Mouse (Mus musculus) lung, adult 18-20 months (tissue): ENCODE data around the gene Zfand3.

Source experiments
- DNase-seq, 2 experiments: peaks; one replicate each; pipeline ENCODE4 v3.0.0; 2022; ENCODE audit warnings: mixed read lengths in 2 of 2

Gene Zfand3

DNA sequence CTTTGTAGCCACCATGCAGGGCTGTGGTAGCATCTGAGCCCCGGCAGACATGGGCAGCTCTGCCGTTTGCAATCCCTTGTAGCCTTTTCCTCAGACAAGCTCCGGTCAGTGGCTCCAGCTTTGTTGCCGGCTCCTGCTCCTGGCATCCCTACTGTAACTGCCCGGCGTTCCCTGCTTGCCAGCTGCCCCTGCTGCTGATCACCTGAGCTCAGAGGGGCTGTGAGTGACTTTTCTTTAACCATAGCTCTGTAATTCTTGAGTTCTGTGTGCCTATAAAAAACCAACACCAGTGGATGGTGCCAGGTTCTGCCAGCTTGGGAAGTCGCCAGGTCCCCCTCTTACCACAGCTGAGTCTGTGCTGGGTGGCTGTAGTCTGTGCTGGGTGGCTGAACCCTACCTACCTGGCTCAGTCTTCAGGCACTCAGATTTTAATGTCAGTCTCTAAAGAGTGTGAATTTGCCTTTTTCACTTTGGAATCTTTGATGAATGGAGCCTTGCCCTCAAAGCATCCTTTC is 150.9 kb downstream of the Zfand3 start:
- DNase-seq: no peak

DNA sequence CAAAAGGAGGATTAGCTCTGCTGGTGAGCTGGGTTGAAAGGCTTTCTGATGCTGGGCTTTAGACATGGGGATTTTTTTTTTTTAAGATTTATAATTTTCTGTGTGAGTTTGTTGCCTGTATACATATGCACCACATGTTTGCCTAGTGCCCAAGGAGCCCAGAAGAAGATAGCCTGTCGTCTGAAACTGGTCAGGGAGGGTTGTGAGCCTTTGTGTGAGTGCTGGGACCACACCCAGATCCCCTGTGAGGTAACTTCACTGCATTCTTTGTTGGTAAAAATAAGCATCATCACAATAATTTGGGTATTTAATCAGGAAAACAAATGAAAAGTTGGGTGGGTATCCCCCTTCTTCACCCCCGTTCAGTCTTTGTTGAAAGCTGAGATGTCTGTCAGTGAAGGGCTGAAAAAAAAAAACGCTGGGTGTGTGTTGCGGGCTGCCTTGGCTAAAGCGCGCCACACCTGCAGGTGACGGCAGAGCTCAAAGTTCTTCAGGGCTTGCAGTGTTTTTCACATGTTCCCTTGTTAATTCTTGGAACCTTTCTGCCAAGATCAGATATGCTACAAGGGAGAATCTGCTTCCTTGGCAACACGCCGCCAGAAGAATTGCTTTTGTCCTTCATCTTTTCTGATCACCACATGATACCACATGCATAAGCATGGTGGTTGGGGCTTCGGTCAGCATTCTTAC is 154.0 kb downstream of the Zfand3 start:
- no peak for DNase-seq

DNA sequence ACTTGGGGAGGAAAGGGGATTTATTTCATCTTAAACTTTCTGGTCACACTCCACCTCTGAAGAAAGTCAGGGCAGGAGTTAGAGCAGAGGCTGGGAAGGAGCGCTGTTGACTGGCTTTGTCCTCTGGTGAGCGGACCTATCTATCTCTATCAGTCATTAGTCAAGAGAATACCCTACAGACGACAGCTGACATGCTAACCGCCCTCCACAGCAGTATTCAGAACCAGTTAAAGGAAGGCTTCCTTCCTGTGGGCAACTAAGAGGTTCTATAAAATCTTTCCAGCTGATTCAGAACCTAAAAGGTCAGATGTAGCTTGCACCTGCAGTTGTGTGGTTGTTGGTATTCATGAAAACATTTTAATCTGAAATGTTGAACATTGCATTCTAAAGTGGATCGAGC is 154.8 kb downstream of the Zfand3 start:
- DNase-seq: no peak

DNA sequence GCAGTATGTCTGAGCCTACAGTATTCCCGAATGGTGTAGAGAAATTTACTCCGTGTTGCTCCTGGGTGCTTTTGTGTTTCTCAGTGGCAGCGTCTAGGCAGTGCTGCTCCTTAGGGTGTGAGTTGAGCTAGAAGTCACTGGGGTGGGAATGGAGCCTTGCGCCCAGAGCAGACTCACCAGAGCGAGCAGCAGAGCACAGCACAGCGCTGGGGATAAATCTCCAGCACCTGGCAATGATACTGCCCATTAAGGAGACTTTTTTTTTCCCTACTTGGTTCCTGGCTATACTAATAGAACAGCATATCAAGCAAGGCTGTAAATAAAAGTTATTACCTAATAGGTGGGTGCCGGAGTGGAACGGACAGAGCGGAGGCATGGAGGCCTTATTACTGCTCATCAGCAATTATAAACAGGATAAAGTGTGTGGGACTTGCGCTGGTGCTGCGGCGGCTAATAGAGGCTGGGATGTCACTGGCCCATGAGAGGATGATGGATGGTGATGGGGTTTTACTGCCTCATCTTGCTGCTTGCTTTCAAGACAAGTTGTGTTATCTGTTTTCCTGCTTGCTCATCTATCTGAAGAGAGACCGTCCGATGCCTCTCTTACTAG is 156.4 kb downstream of the Zfand3 start:
- DNase-seq: no peak

DNA sequence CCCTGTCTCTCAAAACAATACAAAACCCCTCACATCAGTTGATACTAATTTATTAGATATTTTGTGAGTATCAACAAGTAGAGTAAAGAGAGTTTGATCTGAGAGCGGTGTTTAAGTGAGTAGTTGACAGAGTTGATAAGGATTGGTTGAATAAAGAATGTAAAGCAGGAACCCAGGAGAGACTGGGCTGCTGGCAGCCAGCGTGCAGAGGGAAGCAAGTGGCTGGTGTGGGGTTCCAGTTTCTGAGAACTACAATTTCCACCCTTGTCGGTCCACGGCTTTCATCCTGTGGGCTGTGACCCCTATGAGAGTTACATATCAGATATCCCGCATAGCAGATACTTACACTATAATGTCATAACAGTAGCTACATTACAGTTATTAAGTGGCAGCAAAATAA is 158.4 kb downstream of the Zfand3 start:
- no peak for DNase-seq

DNA sequence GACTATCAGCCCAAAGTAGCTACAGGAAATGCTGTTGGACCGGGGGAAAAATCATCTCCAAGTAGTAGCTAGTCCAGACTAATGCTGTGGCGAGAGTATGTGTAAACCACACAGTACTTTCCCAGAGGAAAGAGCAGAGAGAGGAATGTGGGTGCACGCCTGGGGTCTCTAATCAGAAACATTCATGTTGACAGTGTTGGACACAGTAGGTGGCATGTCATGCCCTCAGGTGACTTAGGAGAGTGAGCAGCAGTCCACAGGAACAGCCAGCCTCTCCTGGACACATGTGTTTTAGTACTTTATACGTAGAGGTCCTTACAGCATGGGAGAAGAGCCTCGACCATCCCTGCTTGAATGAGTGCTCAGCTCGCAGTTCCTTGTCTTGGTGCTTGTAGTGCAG is 159.3 kb downstream of the Zfand3 start:
- DNase-seq: no peak

DNA sequence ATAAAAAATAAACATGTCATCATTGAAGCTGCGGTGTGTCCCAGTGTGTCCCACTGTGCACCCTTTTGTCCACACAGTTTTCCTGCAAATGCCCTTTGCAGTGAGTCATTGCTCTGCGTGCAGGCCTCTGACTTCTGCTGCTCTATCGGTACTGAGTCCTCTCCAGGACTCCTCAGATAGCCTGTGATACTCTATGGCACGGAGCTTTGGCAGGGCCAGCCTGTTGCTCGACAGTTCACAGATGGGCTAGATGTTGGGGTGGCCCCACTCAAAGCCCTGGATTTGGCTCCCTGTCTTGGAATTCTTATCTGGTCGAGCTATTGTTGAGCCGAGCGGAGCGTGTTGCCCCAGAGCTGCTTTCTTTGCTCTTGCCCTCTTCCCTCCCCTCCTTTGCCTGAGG is 160.3 kb downstream of the Zfand3 start:
- DNase-seq: peak in 1 of 2 experiments; percentile 25

DNA sequence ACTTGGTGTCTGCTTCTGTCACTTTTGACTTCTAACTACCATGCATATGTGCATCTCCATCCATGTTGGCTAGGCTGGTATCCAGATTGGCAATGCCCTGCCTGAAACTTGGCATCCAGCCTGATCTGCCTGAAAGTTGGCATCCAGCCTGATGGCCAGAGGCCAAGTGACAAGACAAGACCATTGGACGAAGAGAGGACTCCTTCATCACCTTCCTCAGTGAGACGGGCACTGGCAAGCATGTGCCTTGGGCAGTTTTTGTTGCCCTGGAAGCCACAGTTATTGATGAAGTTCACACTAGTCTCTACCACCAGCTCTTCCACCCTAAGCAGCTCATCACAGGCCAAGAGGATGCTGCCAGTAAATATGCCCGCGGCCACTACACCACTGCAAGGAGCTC is 172.9 kb downstream of the Zfand3 start:
- DNase-seq: no peak

DNA sequence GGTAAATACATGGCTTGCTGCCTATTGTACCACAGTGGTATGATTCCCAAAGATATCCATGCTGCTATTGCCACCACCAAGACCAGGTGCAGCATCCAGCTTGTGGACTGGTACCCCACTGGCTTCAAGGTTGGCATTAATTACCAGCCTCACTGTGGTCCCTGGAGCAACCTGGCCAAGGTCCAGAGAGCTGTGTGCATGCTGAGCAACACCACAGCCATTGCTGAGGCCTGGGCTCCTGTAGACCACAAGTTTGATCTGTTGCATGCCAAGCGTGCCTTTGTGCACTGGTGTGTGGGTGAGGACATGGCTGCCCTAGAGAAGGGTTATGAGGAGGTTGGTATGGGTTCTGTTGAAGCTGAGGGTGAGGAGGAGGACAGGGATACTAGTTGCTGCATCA is 173.9 kb downstream of the Zfand3 start:
- no peak for DNase-seq

DNA sequence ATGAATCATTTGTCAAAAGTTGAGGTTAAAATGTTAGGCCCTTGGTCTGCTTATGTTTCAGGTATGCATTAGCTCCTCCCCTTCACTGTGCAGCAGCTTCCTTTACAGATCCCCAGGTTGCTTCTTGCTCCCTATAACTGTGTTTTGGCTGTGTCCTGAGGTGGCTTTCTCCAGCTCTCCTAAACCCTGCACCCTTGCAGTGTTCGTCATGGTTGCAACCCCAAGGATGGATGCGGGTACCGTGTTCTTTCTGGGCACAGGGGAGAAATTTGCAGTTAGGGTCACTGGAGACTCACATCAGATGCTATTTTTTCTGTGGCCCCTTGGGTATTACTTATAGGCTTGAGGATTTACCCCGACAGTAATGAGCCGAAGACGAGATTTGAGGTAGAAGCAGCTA is 175.7 kb downstream of the Zfand3 start:
- DNase-seq: no peak

DNA sequence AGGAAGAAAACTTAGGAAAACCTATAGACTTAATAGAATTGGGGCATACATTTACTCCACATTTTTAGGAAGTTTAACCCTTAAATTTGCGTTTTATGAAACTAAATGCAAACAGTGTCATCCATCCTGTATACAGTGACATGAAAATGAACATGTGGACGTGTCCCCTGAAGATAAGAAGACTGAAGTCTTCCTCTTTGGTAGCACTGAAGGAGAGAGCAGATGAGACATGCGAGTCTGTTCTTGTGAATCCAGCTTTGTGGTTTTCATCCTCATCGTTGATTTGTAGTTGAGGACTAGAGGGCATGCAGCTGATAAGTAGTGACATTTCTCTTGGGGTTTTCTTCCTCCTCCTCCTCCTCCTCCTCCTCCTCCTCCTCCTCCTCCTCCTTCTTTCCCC is 177.0 kb downstream of the Zfand3 start:
- DNase-seq: no peak

DNA sequence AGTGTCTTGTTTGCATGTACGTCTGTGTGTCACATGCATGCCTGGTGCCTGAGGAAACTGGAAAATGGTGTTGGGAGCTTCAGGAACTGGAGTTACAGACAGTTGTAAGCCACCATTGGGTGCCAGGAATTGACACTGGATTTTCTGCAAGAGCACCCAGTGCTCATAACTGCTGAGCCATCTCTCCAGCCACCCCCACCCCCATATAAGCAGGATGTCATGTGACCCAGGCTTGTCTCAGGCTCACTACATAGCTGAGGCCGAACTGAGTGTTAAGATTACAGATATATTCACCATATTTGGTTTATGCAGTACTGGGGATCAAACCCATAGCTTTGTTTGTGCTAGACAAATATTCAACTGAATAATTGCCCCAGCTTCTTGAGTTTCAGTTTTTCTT is 177.5 kb downstream of the Zfand3 start:
- no peak for DNase-seq

DNA sequence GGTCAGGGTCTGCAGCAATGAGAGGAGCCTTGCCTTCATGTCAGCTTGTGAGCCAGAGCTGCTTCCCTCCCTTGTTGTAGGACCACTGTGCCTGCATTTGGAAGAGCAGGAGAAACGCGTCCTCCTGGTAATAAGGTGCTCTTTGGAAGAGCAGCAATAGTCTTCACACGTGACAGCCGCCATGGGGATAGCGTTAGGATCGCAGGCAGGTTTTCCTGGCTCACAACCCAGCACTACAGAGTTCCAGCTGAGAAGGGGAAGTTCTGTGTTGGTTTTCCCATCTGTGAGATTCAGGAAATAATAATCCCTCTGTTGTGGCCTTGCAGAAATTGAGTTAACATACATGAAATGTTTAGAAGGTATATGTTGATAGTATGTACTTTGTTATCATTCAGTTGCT is 179.0 kb downstream of the Zfand3 start:
- DNase-seq: no peak

DNA sequence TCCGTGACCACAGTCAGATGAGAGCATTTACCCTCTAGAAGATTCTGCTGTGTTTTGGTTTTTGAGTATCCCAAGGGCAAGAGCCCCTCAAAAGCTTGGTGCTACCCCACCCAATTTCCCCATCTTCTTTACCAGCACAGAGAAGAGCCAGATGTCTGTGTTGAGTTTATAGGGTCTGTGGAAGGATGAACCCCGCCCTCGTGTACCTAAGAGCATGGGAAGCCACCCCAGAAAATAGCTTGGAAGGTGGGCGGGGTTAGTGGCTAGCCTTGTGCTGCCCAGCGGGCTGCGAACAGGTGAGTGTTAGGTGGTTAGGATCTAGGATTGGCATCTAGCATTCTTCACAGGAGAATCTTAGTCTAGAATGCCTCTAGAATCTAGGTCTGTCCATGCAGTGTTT is 182.6 kb downstream of the Zfand3 start:
- no peak for DNase-seq

DNA sequence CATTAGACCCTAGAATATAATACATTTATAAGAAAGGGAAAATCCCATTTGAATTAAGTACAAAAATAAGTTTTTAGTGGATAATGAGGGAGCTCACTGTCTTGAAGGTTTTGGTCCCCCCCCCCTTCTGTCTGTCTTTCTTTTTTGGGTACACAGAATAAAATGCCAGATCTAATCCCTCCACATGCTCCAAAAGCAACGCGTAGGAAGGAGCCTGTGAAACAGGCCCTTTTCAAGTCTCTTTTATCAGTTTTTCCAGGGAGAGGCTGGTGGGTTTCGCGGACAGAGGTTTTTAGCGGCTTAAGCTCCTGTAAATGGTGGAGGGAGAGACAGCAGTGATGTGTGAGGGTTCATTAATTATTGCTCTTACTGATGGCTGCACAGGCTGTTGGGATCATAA is 183.0 kb downstream of the Zfand3 start:
- no peak for DNase-seq

DNA sequence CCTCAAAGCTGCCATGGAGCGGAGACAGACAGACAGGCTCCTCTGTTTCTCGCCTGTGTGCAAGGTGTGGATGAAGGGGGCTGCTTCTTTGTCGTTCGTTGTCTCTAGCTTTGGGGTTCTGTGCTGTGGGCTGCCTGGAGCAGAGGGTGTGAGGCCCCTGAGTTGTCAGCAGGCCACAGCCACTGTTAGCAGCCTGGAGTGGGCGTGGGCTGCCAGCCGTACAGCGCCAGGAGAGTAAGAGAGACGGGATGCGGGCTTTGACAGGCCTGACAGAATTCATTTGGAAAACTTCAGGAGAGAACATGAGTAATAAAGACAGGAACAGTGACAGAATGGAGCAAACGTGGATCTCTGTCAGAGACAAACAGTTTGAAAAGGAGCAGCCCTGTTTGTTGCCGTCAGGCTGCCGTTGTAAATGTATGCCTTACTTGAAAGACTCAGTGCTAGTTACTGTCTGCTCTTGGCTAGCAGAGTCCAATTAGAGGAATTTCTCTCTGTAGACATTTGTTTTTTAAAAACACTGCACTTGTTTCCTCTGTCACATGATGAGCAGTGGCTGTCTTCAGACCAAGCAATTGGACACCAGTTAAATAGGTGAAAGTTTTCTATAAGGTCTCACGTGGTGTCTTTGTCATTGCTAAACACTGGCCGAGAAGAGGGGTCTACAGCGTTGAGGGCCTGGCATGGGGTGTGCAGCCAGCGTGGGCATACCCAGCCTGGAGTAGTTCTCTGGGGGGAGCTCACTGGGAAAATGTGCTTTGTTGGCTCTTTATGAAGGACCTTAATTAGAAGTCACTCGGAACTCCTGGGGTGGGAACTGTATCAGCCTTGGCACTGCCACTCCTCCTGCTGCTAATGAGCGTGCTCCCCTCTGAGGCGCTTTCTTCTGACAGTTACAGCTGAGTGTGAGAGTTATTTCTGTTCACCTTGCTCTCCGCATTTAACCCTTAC is 183.8 kb downstream of the Zfand3 start:
- no peak for DNase-seq

DNA sequence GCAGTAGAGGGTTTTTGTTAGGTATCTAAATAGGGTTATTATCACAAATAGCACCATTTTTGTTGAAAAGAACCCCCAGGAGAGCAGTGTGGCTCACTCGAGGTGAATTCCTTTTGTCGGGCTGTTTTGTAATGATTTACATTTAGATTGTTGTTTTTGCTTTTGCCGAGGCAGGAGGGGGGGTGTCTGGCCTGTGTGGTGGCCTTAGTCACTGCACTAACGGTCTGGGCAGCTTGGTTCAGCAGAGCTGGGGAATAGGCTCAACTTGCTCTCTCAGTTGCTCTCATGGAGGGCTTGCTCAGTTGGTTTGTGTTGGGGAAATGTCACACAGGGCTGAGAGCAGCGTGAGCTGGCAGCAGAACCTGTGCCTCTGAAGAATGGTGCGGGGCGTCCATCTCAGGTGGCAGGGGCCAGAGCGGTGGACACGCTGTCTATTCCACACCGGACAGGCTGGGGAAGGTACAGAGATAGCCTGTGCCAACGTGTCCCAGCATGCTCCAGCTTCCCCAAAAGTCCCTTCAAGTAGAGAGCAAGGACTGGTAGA is 186.6 kb downstream of the Zfand3 start:
- no peak for DNase-seq

DNA sequence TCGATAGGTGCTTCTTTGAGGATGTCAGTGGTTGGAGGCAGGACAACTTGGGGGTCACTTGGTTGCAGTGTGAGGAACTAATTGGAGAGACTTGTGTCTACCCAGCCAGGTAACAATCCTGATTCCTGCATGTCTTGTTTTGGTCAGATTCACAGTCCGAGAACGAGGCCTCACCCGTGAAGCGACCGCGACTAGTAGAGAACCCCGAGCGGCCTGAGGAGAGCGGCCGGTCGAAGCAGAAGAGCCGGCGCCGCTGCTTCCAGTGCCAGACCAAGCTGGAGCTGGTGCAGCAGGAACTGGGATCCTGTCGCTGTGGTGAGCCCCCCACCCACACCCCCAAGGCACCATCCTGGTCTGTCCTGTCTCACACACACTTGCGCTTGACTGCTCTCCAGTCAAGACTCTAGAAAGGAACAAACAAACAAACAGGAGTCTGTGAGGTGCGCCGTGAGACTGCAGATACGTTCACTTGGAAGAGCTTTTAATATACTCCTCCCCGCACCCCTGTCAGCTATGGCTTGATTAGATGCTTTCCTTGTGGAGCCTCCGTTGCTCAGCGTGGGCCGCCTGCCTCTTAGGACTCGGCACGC is 188.0 kb downstream of the Zfand3 start:
- DNase-seq: peak in 1 of 2 experiments; percentile 1

DNA sequence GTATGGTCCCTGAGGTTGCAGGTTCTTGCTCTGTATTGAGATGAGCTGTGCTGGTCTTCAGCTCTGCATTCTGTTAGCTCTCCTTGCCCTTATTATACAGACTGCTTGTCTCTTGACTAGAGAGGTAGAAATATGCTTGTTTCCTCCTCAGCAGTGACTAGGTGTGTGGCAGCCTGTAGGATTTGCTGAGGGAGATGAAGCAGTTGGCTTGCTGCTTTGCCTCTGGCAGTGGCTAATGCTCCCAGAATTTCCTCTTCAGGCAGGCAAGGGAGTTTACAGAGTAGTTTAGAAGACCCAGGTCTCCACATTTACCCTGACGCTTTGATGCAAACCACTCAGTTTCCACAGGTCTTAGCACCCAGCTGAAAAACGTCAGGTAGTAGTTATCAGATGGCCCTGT is 189.1 kb downstream of the Zfand3 start:
- DNase-seq: peak in 1 of 2 experiments; percentile 1

DNA sequence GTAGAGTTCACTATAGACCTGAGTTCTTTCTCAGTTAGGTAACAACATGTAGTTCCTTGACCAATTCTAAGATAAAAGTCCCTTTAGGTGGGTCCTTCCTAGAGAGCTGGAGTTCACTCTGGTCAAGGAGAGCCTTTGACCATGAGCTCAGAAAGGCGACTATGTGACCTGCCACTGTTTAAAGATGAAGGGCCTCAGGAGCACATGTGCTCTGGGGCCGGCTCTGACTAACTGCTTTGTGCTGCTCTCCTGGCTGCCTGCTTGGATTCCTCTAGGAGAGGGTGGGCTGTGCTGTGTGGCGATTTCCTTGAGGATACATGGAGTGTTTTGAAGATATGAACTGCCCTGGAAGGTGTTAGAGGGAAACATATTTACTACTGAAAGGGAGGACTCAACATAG is 189.6 kb downstream of the Zfand3 start:
- DNase-seq: peak in 1 of 2 experiments; percentile 1

DNA sequence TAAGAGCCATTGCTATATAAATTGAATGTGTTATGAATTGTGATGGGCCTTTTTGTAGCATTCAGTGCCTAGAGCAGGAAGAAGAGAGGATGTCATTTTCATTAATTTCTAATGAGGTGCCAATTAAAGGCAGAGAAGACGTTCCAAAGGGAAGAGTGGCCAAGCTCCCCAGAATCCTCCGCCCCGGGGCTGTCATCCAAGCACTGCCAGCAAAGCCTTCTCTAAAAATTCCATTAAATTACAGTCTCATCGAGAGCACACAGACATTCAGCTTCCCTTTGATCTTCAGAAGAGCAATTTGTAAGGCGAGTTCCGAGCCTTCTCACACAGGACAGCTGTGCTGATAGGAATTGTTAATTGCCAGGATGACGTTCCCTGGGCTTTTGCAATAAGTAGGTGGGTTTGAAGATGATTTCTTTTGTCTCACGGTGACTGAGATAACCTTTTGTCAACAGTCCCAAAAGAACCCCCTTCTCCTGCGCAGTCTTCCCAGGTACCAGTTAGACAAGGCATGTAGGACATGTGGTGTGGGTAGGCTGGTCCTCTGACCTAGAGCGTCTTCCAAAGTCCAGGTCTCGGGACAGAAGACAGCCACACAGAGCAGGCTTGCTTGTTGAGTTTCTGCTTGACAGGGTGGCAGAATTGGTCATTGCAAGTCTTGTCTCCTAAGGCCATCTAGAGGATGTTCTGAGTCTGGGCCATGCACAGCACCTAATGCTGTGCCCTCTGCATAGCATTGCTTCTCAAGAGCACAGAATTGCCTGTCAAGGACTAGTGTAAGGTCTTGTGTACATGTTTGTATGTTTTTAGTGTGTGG is 190.3 kb downstream of the Zfand3 start:
- DNase-seq: peak in 1 of 2 experiments; percentile 3
